Mouse (Mus musculus): Measurements from ENCODE around the gene Lhx8. TPM values are rescaled to one million over a fixed set of nuclear protein-coding genes. Genes with fewer than 3 reads are reported as not detected.

Lhx8 gene
- polyA plus RNA-seq, 1 experiment, result 0.32 TPM

- Histone ChIP-seq H3K36me3 (ENCODE audit: control insufficient read depth, insufficient read depth, low read length) (no peaks in the 10 kb centered on the region), H3K4me1 (replicated peaks; ENCODE audit: control insufficient read depth, insufficient read depth, low read length) (no peaks in the 10 kb centered on the region), H3K27ac (ENCODE audit: control insufficient read depth, insufficient read depth, low read length) (no peak overlapping the region), H3K27me3 (ENCODE audit: control insufficient read depth, insufficient read depth, low read length) (no peaks in the 10 kb centered on the region), H3K4me3 (ENCODE audit: control insufficient read depth, insufficient read depth, low read length) (no peak overlapping the region)
- no peak for TF ChIP-seq CTCF (IDR thresholded peaks at IDR 0.05; ENCODE audit: borderline replicate concordance, control insufficient read depth, extremely low read depth, insufficient read depth, low read length, poor library complexity)
- no peak for TF ChIP-seq POLR2A (IDR thresholded peaks at IDR 0.05; ENCODE audit: control insufficient read depth, extremely low read depth, insufficient read depth, low read length, poor library complexity)
- no peak for DNase-seq
- WGBS, result 60% methylated on average over 4 of the region's 4 CpGs
Observed at GRCm38 (mm10) chr3:154288429-154289069, 41.9 kb downstream of the Lhx8 start.

GRCm38 (mm10) chr3:154287217-154287616 is 43.2 kb downstream of the Lhx8 start:
- no peak for DNase-seq
- no peak for TF ChIP-seq POLR2A (IDR thresholded peaks at IDR 0.05; ENCODE audit: control insufficient read depth, extremely low read depth, insufficient read depth, low read length, poor library complexity)
- no peak for TF ChIP-seq CTCF (IDR thresholded peaks at IDR 0.05; ENCODE audit: borderline replicate concordance, control insufficient read depth, extremely low read depth, insufficient read depth, low read length, poor library complexity)
- no peaks in the 10 kb centered on the region for H3K4me1 ChIP-seq (replicated peaks; ENCODE audit: control insufficient read depth, insufficient read depth, low read length)
- WGBS, result 94% methylated on average over 2 of the region's 2 CpGs
- no peak overlapping the region for H3K27ac ChIP-seq (ENCODE audit: control insufficient read depth, insufficient read depth, low read length)
- no peaks in the 10 kb centered on the region for H3K36me3 ChIP-seq (ENCODE audit: control insufficient read depth, insufficient read depth, low read length)
- H3K4me3 ChIP-seq (ENCODE audit: control insufficient read depth, insufficient read depth, low read length), result no peak overlapping the region
- no peaks in the 10 kb centered on the region for H3K27me3 ChIP-seq (ENCODE audit: control insufficient read depth, insufficient read depth, low read length)

DNA sequence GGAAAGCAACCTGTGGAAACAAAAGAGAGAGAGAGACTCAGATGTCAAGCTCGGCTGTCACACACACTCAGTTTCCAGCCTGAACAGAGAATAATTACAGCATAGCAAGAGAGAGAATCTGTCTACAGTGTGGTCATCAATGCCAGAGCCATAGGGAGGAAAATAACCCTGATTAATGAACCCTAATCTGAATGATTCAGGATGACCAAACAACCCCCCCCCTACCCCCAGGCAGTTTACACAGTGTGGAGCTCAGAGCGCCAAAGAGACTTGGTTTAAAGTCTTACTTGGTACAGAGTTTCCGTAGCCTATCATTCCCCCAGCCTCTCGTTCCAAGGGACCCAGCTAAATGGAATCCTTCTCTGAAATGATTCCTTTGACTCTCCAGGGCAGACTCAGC is 45.1 kb downstream of the Lhx8 start:
- TF ChIP-seq CTCF (IDR thresholded peaks at IDR 0.05; ENCODE audit: borderline replicate concordance, control insufficient read depth, extremely low read depth, insufficient read depth, low read length, poor library complexity) (no peak), POLR2A (IDR thresholded peaks at IDR 0.05; ENCODE audit: control insufficient read depth, extremely low read depth, insufficient read depth, low read length, poor library complexity) (no peak)
- DNase-seq, result no peak
- Histone ChIP-seq H3K36me3 (ENCODE audit: control insufficient read depth, insufficient read depth, low read length) (no peaks in the 10 kb centered on the region), H3K4me3 (ENCODE audit: control insufficient read depth, insufficient read depth, low read length) (no peak overlapping the region), H3K4me1 (replicated peaks; ENCODE audit: control insufficient read depth, insufficient read depth, low read length) (no peaks in the 10 kb centered on the region), H3K27me3 (ENCODE audit: control insufficient read depth, insufficient read depth, low read length) (no peaks in the 10 kb centered on the region), H3K27ac (ENCODE audit: control insufficient read depth, insufficient read depth, low read length) (no peak overlapping the region)
- WGBS, result 84% methylated on average over 4 of the region's 4 CpGs

GRCm38 (mm10) chr3:154284260-154284659 is 46.2 kb downstream of the Lhx8 start:
- Histone ChIP-seq H3K36me3 (ENCODE audit: control insufficient read depth, insufficient read depth, low read length) (no peaks in the 10 kb centered on the region), H3K4me3 (ENCODE audit: control insufficient read depth, insufficient read depth, low read length) (no peak overlapping the region), H3K4me1 (replicated peaks; ENCODE audit: control insufficient read depth, insufficient read depth, low read length) (no peaks in the 10 kb centered on the region), H3K27me3 (ENCODE audit: control insufficient read depth, insufficient read depth, low read length) (no peaks in the 10 kb centered on the region), H3K27ac (ENCODE audit: control insufficient read depth, insufficient read depth, low read length) (no peak overlapping the region)
- 68% methylated on average over 3 of the region's 3 CpGs for WGBS
- DNase-seq, result no peak
- TF ChIP-seq POLR2A (IDR thresholded peaks at IDR 0.05; ENCODE audit: control insufficient read depth, extremely low read depth, insufficient read depth, low read length, poor library complexity), result no peak
- no peak for TF ChIP-seq CTCF (IDR thresholded peaks at IDR 0.05; ENCODE audit: borderline replicate concordance, control insufficient read depth, extremely low read depth, insufficient read depth, low read length, poor library complexity)

DNA sequence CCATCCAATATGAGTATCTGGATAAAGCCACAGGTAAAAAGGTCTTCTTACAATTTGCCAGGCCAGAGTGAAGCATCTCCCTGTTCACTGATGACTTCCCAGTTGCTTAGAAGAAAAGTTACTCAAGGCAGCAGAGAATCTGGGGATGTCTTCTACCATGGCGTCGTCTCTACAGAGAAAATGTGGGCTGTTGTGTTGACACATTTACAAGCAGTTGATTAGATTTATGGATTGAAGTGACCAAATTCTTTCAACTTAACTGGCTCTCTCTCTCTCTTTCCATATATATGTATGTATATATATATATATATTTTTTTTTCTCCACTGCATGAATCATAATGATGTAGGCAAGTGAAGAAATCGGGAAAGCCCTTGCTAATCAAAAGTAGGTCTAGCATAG is 55.8 kb downstream of the Lhx8 start:
- H3K4me1 ChIP-seq (replicated peaks; ENCODE audit: control insufficient read depth, insufficient read depth, low read length), result no peaks in the 10 kb centered on the region
- 86% methylated on average over 3 of the region's 3 CpGs for WGBS
- no peaks in the 10 kb centered on the region for H3K36me3 ChIP-seq (ENCODE audit: control insufficient read depth, insufficient read depth, low read length)
- H3K27ac ChIP-seq (ENCODE audit: control insufficient read depth, insufficient read depth, low read length), result no peak overlapping the region
- TF ChIP-seq POLR2A (IDR thresholded peaks at IDR 0.05; ENCODE audit: control insufficient read depth, extremely low read depth, insufficient read depth, low read length, poor library complexity), result no peak
- TF ChIP-seq CTCF (IDR thresholded peaks at IDR 0.05; ENCODE audit: borderline replicate concordance, control insufficient read depth, extremely low read depth, insufficient read depth, low read length, poor library complexity), result no peak
- no peak for DNase-seq
- H3K4me3 ChIP-seq (ENCODE audit: control insufficient read depth, insufficient read depth, low read length), result no peak overlapping the region
- H3K27me3 ChIP-seq (ENCODE audit: control insufficient read depth, insufficient read depth, low read length), result no peaks in the 10 kb centered on the region

DNA sequence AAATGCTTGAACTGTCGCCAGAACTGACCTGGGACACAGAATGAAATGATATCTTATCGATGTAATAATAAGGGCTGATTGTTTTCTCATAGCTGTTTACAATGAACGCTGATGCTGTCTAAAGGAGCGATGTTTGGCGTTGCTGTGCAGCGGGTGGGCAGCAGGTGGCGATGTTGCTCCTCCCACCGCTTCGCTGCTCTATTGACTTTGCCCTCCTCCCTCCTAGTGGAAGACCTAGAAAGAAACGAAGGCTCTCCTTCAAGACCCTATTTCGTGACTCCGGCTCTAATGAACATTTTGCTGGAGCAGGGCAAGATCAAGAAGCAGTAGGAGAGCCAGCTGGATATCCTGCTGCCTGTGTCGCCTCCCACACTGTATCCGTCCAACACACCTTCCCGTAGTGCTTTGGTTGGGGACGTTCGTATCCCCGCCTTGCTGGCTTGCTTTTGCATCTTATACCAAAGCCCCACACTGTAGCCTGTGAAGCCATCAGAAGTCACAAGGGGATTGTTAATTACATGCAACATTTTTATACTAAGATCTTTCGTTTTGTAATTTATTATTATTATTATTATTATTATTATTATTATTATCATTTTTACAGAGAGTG is 60.6 kb downstream of the Lhx8 start:
- Histone ChIP-seq H3K27ac (ENCODE audit: control insufficient read depth, insufficient read depth, low read length) (no peak overlapping the region), H3K36me3 (ENCODE audit: control insufficient read depth, insufficient read depth, low read length) (no peaks in the 10 kb centered on the region), H3K27me3 (ENCODE audit: control insufficient read depth, insufficient read depth, low read length) (no peaks in the 10 kb centered on the region), H3K4me3 (ENCODE audit: control insufficient read depth, insufficient read depth, low read length) (no peak overlapping the region), H3K4me1 (replicated peaks; ENCODE audit: control insufficient read depth, insufficient read depth, low read length) (no peaks in the 10 kb centered on the region)
- TF ChIP-seq POLR2A (IDR thresholded peaks at IDR 0.05; ENCODE audit: control insufficient read depth, extremely low read depth, insufficient read depth, low read length, poor library complexity) (no peak), CTCF (IDR thresholded peaks at IDR 0.05; ENCODE audit: borderline replicate concordance, control insufficient read depth, extremely low read depth, insufficient read depth, low read length, poor library complexity) (peak; percentile 85)
- WGBS, result 24% methylated on average over 19 of the region's 19 CpGs
- DNase-seq, result peak; percentile 47
